ENCODE assay signal across 23 mouse cellular contexts in genomic region chr19:40392795-40393392, GRCm38 (mm10).
DNase-seq lines count a peak whose midpoint lies in the region; ATAC-seq and TF ChIP-seq lines count a peak whose summit lies in the region.
"Had no signal": no experiment of that assay in that cellular context is flagged by ENCODE, and none has a peak within 500 bp of the region (broad histone marks: within the 10 kb centered on the region; RNA-seq: fewer than 3 reads in every experiment).

No protein-coding gene starts in this region.

- H3K4me3 ChIP-seq in heart, adult 2 months: no peak overlapping the region
- H3K4me3 ChIP-seq in hindbrain, embryonic 14.5 days (replicated peaks; ENCODE audit: low read length): no peak overlapping the region
- H3K4me3 ChIP-seq in hindbrain, embryonic 10.5 days: no peak overlapping the region
- H3K4me3 ChIP-seq in liver, adult 2 months (ENCODE audit: insufficient read depth, low read depth, low read length): no peak overlapping the region
- H3K4me3 ChIP-seq: embryonic facial prominence, embryonic 15.5 days; erythroblast, embryonic 14.5 days; forebrain, embryonic 10.5 days had no signal

- H3K79me2 ChIP-seq in heart, adult 2 months (replicated peaks; ENCODE audit: control insufficient read depth, insufficient read depth, low read length): no peaks in the 10 kb centered on the region
- no peaks in the 10 kb centered on the region for H3K79me2 ChIP-seq in liver, adult 2 months (ENCODE audit: control insufficient read depth, insufficient read depth, low read length)

- H3K9ac ChIP-seq in heart, adult 2 months (ENCODE audit: low read depth, low read length): 0 out of 2 replicates have a peak overlapping the region, but pooled peaks have one; percentile 11
- H3K9ac ChIP-seq in hindbrain, embryonic 14.5 days: no peak overlapping the region
- no peak overlapping the region for H3K9ac ChIP-seq in liver, adult 2 months (ENCODE audit: low read depth, low read length)
- H3K9ac ChIP-seq: embryonic facial prominence, embryonic 15.5 days had no signal

- TF ChIP-seq EP300 in heart, adult 2 months (IDR thresholded peaks at IDR 0.05; ENCODE audit: insufficient read depth, low read depth, low read length): no peak

- H3K9me3 ChIP-seq in hindbrain, embryonic 14.5 days (ENCODE audit: control insufficient read depth, low read length): no peaks in the 10 kb centered on the region
- H3K9me3 ChIP-seq in hindbrain, embryonic 10.5 days: no peaks in the 10 kb centered on the region
- H3K9me3 ChIP-seq: embryonic facial prominence, embryonic 15.5 days; forebrain, embryonic 10.5 days had no signal

- peaks cover 22% of the 10 kb centered on the region for H3K36me3 ChIP-seq in heart, adult 2 months (ENCODE audit: control insufficient read depth, insufficient read depth, low read length)
- H3K36me3 ChIP-seq in hindbrain, embryonic 14.5 days (replicated peaks; ENCODE audit: control insufficient read depth, insufficient read depth): peaks cover 10% of the 10 kb centered on the region
- H3K36me3 ChIP-seq in hindbrain, embryonic 10.5 days: no peaks in the 10 kb centered on the region
- H3K36me3 ChIP-seq in liver, adult 2 months (ENCODE audit: control insufficient read depth, insufficient read depth, low read length): peaks cover 2% of the 10 kb centered on the region; the same call in 1 of the 2 replicates
- H3K36me3 ChIP-seq: embryonic facial prominence, embryonic 15.5 days; forebrain, embryonic 10.5 days had no signal

- 80% methylated on average over 5 of the region's 5 CpGs for WGBS in heart, adult 2 months
- WGBS in hindbrain, embryonic 14.5 days: 90% methylated on average over 5 of the region's 5 CpGs
- WGBS in hindbrain, embryonic 10.5 days: 92% methylated on average over 5 of the region's 5 CpGs
- 80% methylated on average over 5 of the region's 5 CpGs for WGBS in liver, adult 2 months

- 0 out of 2 replicates have a peak, but pooled peaks have one; percentile 17 for ATAC-seq in hindbrain, embryonic 14.5 days (ENCODE audit: low FRiP score)
- ATAC-seq: activated CD4-positive, CD25-positive, alpha-beta regulatory T cell, adult 4 months; forebrain, embryonic 14.5 days; hindbrain, embryonic 16.5 days; inflammation-experienced regulatory T-cells, adult 6 months; intestine, postnatal 0 days; Patski had no signal

- DNase-seq in heart, adult 2 months: no peak
- DNase-seq in heart, postnatal 10 days: no peak
- DNase-seq in hindbrain, embryonic 14.5 days (ENCODE audit: low spot score): no peak
- no peak for DNase-seq in hindbrain, embryonic 10.5 days (ENCODE audit: low spot score)
- DNase-seq in liver, adult 2 months (ENCODE audit: extremely low read depth, low read depth, low spot score): peak; percentile 26
- no peak for DNase-seq in liver
- DNase-seq in adipocyte (ENCODE audit: low spot score): peak; percentile 57
- no peak for DNase-seq in spleen, postnatal 10 days (ENCODE audit: low spot score in 2 of 2)
- DNase-seq: adrenal gland, adult 2 months; adrenal gland, postnatal 25 days; cerebellum, adult 2 months; embryo, embryonic 11 days; heart, postnatal 4 days had no signal

- peaks cover 33% of the 10 kb centered on the region for H3K4me1 ChIP-seq in heart, adult 2 months (ENCODE audit: control insufficient read depth, insufficient read depth, low read length)
- no peaks in the 10 kb centered on the region for H3K4me1 ChIP-seq in hindbrain, embryonic 14.5 days (replicated peaks; ENCODE audit: control insufficient read depth, insufficient read depth, low read length)
- peaks cover 14% of the 10 kb centered on the region for H3K4me1 ChIP-seq in hindbrain, embryonic 10.5 days (replicated peaks)
- peaks cover 12% of the 10 kb centered on the region for H3K4me1 ChIP-seq in liver, adult 2 months (ENCODE audit: control insufficient read depth, insufficient read depth, low read length)

- TF ChIP-seq CTCF in heart, adult 2 months (IDR thresholded peaks at IDR 0.05): no peak
- no peak for TF ChIP-seq CTCF in liver, adult 2 months (IDR thresholded peaks at IDR 0.05; ENCODE audit: low read depth, low read length)

- intact Hi-C loops in heart, adult 2 months (cut with DNase I): no loop called here
- intact Hi-C loops in heart, postnatal 10 days (cut with DNase I): loop anchor here (5.0 kb wide), 1 partner anchor 44 kb away; no protein-coding TSS in a partner anchor

- no peak for TF ChIP-seq POLR2A in heart, adult 2 months (IDR thresholded peaks at IDR 0.05; ENCODE audit: insufficient read depth, low read depth, low read length)
- no peak for TF ChIP-seq POLR2A in liver, adult 2 months (IDR thresholded peaks at IDR 0.05; ENCODE audit: extremely low read depth, insufficient read depth, low read length)

- no peak overlapping the region for H3K4me2 ChIP-seq in hindbrain, embryonic 14.5 days (replicated peaks)
- H3K4me2 ChIP-seq: embryonic facial prominence, embryonic 15.5 days had no signal

- H3K27me3 ChIP-seq in heart, adult 2 months (ENCODE audit: control insufficient read depth, insufficient read depth, low read length): no peaks in the 10 kb centered on the region
- no peaks in the 10 kb centered on the region for H3K27me3 ChIP-seq in hindbrain, embryonic 14.5 days (ENCODE audit: control insufficient read depth, insufficient read depth, low read length)
- no peaks in the 10 kb centered on the region for H3K27me3 ChIP-seq in hindbrain, embryonic 10.5 days (ENCODE audit: insufficient read depth, poor library complexity, severe bottlenecking)
- H3K27me3 ChIP-seq in liver, adult 2 months (ENCODE audit: control insufficient read depth, insufficient read depth, low read length): no peaks in the 10 kb centered on the region
- H3K27me3 ChIP-seq: CH12.LX; embryonic facial prominence, embryonic 15.5 days; Patski had no signal

- H3K27ac ChIP-seq in heart, adult 2 months: peak overlapping the region; percentile 92
- no peak overlapping the region for H3K27ac ChIP-seq in hindbrain, embryonic 14.5 days
- no peak overlapping the region for H3K27ac ChIP-seq in hindbrain, embryonic 10.5 days
- no peak overlapping the region for H3K27ac ChIP-seq in liver, adult 2 months (replicated peaks; ENCODE audit: insufficient read depth, low read depth, low read length)
- H3K27ac ChIP-seq: embryonic facial prominence, embryonic 15.5 days; forebrain, embryonic 10.5 days had no signal

Comparison
In these comparisons a context has a peak if more than half of its experiments do, and no peak if none do; other contexts are left out.
1. DNase-seq: peak in liver, adult 2 months (single experiment) and adipocyte (single experiment); none in heart, adult 2 months (0 of 2), heart, postnatal 10 days (0 of 2), hindbrain, embryonic 14.5 days (single experiment), hindbrain, embryonic 10.5 days (single experiment), liver (single experiment) and spleen, postnatal 10 days (0 of 2).